Mouse (Mus musculus): ENCODE measurements around the gene Fgfr2.

DNA sequence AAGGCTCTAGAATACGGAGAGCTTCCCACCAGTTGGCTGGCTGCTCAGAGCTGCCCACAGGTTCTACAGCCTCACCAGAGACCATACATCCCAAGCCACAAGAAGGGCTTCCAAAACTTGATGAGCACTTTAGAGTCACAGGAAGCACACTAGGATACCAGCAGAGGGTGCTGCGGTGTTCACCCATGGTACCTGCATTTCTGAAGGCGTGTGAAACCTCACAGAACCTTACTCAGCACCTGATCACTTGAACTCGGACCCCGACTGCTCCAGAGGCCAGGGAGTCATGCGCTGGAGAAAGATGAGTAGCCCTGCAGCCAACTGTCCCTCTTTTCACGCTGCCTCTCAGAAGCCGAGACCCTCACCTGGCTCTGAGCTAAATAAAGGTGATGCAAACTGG, 129.0 kb downstream of the Fgfr2 start:
- no peak for TF ChIP-seq CTCF (IDR thresholded peaks at IDR 0.05; ENCODE audit: control insufficient read depth, insufficient read depth, insufficient read length)
- no peak for TF ChIP-seq MYOG (IDR thresholded peaks at IDR 0.05; ENCODE audit: control insufficient read depth, extremely low read depth, insufficient read length)
- no peak for TF ChIP-seq MAX (IDR thresholded peaks at IDR 0.05)
